Mouse (Mus musculus): Measurements from ENCODE around the gene Gm21988.

GRCm38 (mm10) chr11:70232546-70232945 is 7.1 kb downstream of the Gm21988 start:
- no peak for TF ChIP-seq CTCF (conservative IDR thresholded peaks at IDR 0.05; ENCODE audit: insufficient read depth, insufficient read length, low read depth, low read length)
- no peak for TF ChIP-seq POLR2A (IDR thresholded peaks at IDR 0.05; ENCODE audit: low read depth, low read length)

All from kidney, adult 2 months (tissue).